Mouse (Mus musculus) urinary bladder, postnatal 4 days (tissue): ENCODE data around the gene Zc3h8.

Experiments used
- DNase-seq, 2 experiments: peaks; one replicate each; pipeline ENCODE4 v3.0.0; 2021 to 2022; ENCODE audit warnings: low spot score in 2 of 2

The Zc3h8 gene

DNA sequence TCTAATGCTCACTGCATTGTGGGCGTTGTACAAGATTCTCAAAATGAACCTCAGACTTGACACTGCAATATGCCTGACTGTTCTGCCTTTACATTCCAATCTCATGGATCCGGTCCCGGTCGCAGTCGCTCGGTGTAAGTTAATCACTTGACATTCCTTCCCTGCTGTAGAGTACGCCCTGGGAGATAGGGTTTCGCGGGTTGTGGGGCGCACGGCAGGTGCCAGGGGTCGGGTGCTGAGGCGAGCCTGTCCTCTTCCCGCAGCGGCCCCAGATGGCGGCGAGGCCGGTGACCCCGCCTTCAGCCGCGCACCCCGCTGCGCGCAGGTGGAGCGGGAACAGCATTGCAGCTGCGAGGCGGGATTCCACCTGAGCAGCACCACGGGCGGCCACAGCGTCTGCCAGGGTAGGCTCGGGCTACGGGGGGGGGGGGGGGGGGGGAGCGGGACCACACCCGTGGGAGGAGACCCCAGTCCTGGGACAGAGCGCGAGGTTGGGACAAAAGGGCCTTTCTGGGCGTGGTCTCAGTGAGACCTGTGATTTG lies 51.6 kb downstream of the Zc3h8 start:
- DNase-seq, result no peak

GRCm38 (mm10) chr2:128890661-128891335 lies 53.1 kb downstream of the Zc3h8 start:
- DNase-seq, result no peak

- DNase-seq, result no peak
These were observed 55.9 kb downstream of the Zc3h8 start for GRCm38 (mm10) chr2:128887866-128888550.

GRCm38 (mm10) chr2:128885225-128885811 lies 58.6 kb downstream of the Zc3h8 start:
- no peak for DNase-seq

GRCm38 (mm10) chr2:128881236-128881635 lies 62.6 kb downstream of the Zc3h8 start:
- DNase-seq, result no peak
